18 mouse cellular contexts compared by ENCODE assay signal in the genomic region with DNA sequence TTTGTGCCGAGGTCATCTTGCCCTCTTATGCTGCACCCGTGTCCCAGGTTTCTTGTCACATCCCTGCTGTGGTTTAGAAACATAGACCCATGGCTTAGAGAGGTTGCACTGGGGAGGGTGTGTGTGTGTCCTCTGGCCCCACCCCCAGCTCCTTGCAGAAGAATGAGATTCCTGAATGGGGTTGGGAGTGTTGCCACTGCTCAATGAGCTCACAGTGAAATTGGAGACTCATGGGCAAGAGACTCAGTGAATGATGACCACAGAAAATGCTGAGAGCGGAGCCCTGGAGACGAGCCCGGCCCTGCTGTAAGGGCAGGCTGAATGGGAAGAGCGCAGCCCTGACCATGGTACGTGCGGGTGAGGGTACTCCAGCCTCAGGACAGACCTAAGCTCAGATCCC. TPM values are rescaled to one million over a fixed set of nuclear protein-coding genes. Genes with fewer than 3 reads are reported as not detected.
"Had no signal": no experiment of that assay in that cellular context is flagged by ENCODE, and none has a peak within 500 bp of the region (broad histone marks: within the 10 kb centered on the region; RNA-seq: fewer than 3 reads in every experiment).

No protein-coding gene starts in this region.

- H3K27me3 ChIP-seq: kidney, embryonic 15.5 days; limb, embryonic 12.5 days; limb, embryonic 15.5 days had no signal

- H3K36me3 ChIP-seq: kidney, embryonic 15.5 days; limb, embryonic 12.5 days; limb, embryonic 15.5 days; midbrain, embryonic 13.5 days had no signal

- H3K9me3 ChIP-seq: kidney, embryonic 15.5 days; limb, embryonic 12.5 days; limb, embryonic 15.5 days; midbrain, embryonic 13.5 days had no signal

- H3K4me3 ChIP-seq: kidney, embryonic 15.5 days; limb, embryonic 12.5 days; limb, embryonic 15.5 days; midbrain, embryonic 13.5 days had no signal

- H3K9ac ChIP-seq: kidney, embryonic 15.5 days; limb, embryonic 12.5 days; limb, embryonic 15.5 days; liver, embryonic 14.5 days; liver, postnatal 0 days; lung, embryonic 14.5 days; midbrain, embryonic 13.5 days had no signal

- H3K27ac ChIP-seq: kidney, embryonic 15.5 days; limb, embryonic 12.5 days; limb, embryonic 15.5 days; liver, embryonic 14.5 days; macrophage; midbrain, embryonic 13.5 days had no signal

- H3K4me2 ChIP-seq: kidney, embryonic 15.5 days; limb, embryonic 12.5 days; limb, embryonic 15.5 days; liver, embryonic 11.5 days; lung, embryonic 14.5 days; midbrain, embryonic 13.5 days had no signal

- H3K4me1 ChIP-seq: kidney, embryonic 15.5 days; limb, embryonic 12.5 days; limb, embryonic 15.5 days; midbrain, embryonic 13.5 days had no signal

- DNase-seq: kidney, postnatal 10 days; kidney, postnatal 36 days; left cerebral cortex, postnatal 4 days; liver, postnatal 0 days; lung, embryonic 14.5 days; thymus, adult 18-20 months; thymus, postnatal 36 days had no signal

- ATAC-seq: liver, postnatal 0 days; lung, postnatal 0 days; midbrain, embryonic 13.5 days had no signal

RNA-seq across cellular contexts. Expression of a gene that starts 20.4 kb away (rescaled TPM):
- total RNA-seq: megakaryocyte, adult 5-6 weeks had no signal
- polyA plus RNA-seq: limb, embryonic 12.5 days; liver, embryonic 11.5 days; liver, embryonic 14.5 days; liver, postnatal 0 days; lung, embryonic 14.5 days; lung, postnatal 0 days; macrophage; spleen, adult 2 months; urinary bladder, adult 2 months had no signal
